Mouse (Mus musculus): Measurements from ENCODE around the gene Ccr10.

GRCm38 (mm10) chr11:101155151-101155550 is 20.1 kb downstream of the Ccr10 start:
- TF ChIP-seq EP300 (IDR thresholded peaks at IDR 0.05) (no peak), CTCF (IDR thresholded peaks at IDR 0.05) (no peak)
